Mouse (Mus musculus) heart, adult 18-20 months (tissue): ENCODE results near the gene Zbtb46. TPM values are rescaled to one million over a fixed set of nuclear protein-coding genes. Genes with fewer than 3 reads are reported as not detected.

Experiments
- DNase-seq, 2 experiments: peaks; one replicate each; pipeline ENCODE4 v3.0.0; 2021 to 2022; ENCODE audit warnings: mixed read lengths in 1 of 2
- total RNA-seq, 2 experiments: library from RNA; stranded (reverse); gene quantifications; 2 replicates each; pipeline ENCODE4 v1.2.3; 2021

The Zbtb46 gene
- total RNA-seq, 2 experiments from 2014 or later, result 9.4 to 11.2 TPM

DNA sequence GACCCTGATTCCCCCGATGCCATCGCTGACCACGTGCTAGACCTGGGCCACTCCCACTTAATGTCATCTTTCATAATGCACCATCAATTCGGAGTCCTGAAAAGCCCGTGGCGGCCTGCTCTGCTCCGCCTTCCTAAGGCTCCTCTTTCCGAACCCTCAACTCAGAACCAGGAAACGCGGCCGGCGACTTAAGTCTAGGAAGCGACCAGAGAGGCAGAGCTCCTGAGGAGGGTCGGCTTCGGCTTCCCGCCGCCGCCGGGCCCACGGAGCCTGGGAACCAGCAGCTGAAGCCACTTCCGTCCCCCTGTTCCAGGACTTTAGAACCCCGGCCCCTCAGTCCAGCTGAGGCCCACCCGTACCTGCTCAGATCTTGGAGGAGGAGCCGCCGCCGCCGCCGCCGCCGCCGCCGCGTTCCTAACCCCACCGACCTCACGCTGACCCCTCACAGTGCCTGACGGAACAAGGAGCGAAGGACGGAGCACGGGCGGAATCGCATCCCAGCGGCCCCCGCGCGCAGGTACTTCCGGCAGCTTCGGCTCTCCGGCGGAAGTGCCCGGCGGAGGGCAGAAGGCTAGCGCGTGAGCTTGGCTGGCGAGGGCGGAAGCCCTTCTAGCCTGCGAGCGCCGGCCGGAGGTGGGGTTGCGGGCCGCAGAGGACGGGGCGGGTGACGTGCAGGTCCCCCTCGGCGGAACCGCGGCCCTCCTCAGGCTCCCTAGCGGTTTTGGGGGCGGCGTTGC is 94.2 kb downstream of the Zbtb46 start, which contains the start of the genes Zgpat and Arfrp1:
Gene Zgpat (plus strand): TSS at position 69 of the 737 bp plus-strand sequence.
Gene Arfrp1 (minus strand): TSS at position 545 of the 737 bp plus-strand sequence.
- peak; percentile 93 to 94 for DNase-seq

- no peak for DNase-seq
Observed at GRCm38 (mm10) chr2:181364487-181364859, 94.8 kb downstream of the Zbtb46 start.

DNA sequence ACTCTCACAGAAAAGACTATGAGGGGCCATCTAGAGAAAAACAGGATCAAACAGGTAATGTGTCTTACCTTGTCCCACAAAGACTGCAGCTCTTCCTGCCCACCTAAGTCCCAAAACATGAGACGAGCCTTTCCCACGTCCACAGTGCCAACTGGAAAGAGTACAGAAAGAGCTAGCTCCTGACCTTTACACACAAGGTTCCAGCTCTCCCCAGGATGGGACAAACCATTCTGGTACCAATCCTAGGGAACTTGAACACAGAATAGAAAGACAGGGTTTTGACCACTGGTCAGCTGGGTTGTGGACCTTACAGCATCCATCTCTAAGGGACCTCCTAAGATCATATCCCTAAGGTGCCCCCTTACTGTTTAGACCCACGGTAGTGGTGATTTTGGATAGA is 95.3 kb downstream of the Zbtb46 start:
- DNase-seq, result no peak

GRCm38 (mm10) chr2:181356780-181357179 is 102.4 kb downstream of the Zbtb46 start:
- DNase-seq, result no peak

DNA sequence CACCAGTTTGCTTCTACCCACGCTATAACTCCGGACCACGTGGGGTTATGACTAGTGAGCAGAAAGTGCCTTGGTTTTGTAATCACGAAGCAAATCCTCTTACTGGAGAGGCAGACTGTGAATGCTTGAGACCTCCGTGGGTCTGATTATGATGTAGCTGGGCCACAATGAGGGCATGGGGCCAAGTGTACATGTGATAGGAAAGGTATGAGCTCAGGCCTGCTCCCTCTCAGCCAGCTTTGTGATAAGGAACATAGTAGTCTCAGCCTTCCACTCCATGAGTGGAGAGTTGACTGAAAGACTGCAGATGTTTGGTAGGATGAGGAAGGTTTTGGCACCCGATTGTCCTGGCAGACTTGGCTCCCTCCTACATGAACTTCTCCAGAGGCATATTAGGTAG is 116.5 kb downstream of the Zbtb46 start:
- DNase-seq, result peak; percentile 46 to 51

DNA sequence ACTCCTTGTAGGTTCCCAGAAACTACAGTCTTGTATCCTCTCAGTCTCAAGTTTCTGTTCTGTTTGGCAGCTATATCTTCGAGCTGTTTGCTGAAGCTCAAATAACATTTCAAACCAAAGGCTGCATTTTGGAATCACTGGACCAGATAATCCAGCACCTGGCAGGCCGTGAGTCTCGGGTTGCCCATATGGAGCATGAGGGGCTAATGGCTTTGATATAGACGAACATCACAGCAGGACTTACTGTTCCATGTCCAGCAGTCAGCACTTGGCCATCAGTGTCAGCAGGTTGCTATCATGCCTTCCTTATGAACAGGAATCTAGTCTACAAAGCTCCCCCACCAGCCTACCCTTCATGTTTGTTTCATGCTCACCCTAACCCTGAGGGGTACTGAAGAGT is 118.8 kb downstream of the Zbtb46 start:
- DNase-seq, result no peak

Other genes with a start within 250 kb of the Zbtb46 start
- gene Srms, start 246.2 kb downstream of the Zbtb46 start, total RNA-seq, result under 1 TPM; 0.35 to 0.44 TPM
- gene Fndc11, start 239.4 kb downstream of the Zbtb46 start, total RNA-seq, result not detected
- gene Helz2, start 217.4 kb downstream of the Zbtb46 start, total RNA-seq, result 10 to 100 TPM in 1 of 2 experiments, 1 to 10 TPM in 1; 8.4 to 11.1 TPM
- gene Gmeb2, start 171.4 kb downstream of the Zbtb46 start, total RNA-seq, result 1 to 10 TPM; 8.9 to 9.5 TPM
- gene Stmn3, start 144.9 kb downstream of the Zbtb46 start, total RNA-seq, result under 1 TPM in 1 of 2 experiments, not detected in 1; 0.41 TPM
- 10 to 100 TPM in 1 of 2 experiments, 1 to 10 TPM in 1; 7.2 to 11.3 TPM for gene Rtel1, start 139.7 kb downstream of the Zbtb46 start, total RNA-seq
- 10 to 100 TPM; 15.3 to 18.0 TPM for gene Zgpat, start 94.5 kb downstream of the Zbtb46 start, total RNA-seq
- gene Arfrp1, start 94.0 kb downstream of the Zbtb46 start, total RNA-seq, result 10 to 100 TPM; 50.7 to 65.7 TPM
- gene Lime1, start 79.3 kb downstream of the Zbtb46 start, total RNA-seq, result 1 to 10 TPM; 3.3 to 6.3 TPM
- gene Abhd16b, start 33.8 kb upstream of the Zbtb46 start, total RNA-seq, result not detected
- 10 to 100 TPM; 63.9 to 65.2 TPM for gene Tpd52l2, start 37.7 kb upstream of the Zbtb46 start, total RNA-seq
- 10 to 100 TPM; 59.0 to 64.0 TPM for gene Dnajc5, start 61.1 kb upstream of the Zbtb46 start, total RNA-seq
- 10 to 100 TPM; 32.5 to 34.1 TPM for gene Uckl1, start 125.5 kb upstream of the Zbtb46 start, total RNA-seq
- 10 to 100 TPM; 35.9 to 37.7 TPM for gene Prpf6, start 132.4 kb upstream of the Zbtb46 start, total RNA-seq
- gene Zfp512b, start 133.4 kb upstream of the Zbtb46 start, total RNA-seq, result 10 to 100 TPM in 1 of 2 experiments, 1 to 10 TPM in 1; 9.7 to 10.8 TPM
- gene Samd10, start 139.8 kb upstream of the Zbtb46 start, total RNA-seq, result 1 to 10 TPM; 1.6 to 2.3 TPM
- not detected for gene Gm29797, start 197.6 kb upstream of the Zbtb46 start, total RNA-seq
- 10 to 100 TPM; 38.7 to 49.6 TPM for gene Sox18, start 212.2 kb upstream of the Zbtb46 start, total RNA-seq
- 1 to 10 TPM; 5.1 to 5.8 TPM for gene Tcea2, start 220.9 kb upstream of the Zbtb46 start, total RNA-seq
- gene Rgs19, start 234.6 kb upstream of the Zbtb46 start, total RNA-seq, result 1 to 10 TPM; 7.4 to 7.7 TPM
- not detected for gene Lkaaear1, start 239.0 kb upstream of the Zbtb46 start, total RNA-seq